Mouse (Mus musculus): ENCODE results near the gene Rsrc1. TPM values are rescaled to one million over a fixed set of nuclear protein-coding genes. Genes with fewer than 3 reads are reported as not detected.

Rsrc1 gene
- total RNA-seq (2014; rRNA removed; ENCODE audit: low replicate concordance) (13.1 and 13.3 TPM in 2 replicates), polyA plus RNA-seq (2015; fragmentation: Nextera tagmentation; extraction: Ambion mirVana) (13.2 and 15.0 TPM in 2 replicates)

DNA sequence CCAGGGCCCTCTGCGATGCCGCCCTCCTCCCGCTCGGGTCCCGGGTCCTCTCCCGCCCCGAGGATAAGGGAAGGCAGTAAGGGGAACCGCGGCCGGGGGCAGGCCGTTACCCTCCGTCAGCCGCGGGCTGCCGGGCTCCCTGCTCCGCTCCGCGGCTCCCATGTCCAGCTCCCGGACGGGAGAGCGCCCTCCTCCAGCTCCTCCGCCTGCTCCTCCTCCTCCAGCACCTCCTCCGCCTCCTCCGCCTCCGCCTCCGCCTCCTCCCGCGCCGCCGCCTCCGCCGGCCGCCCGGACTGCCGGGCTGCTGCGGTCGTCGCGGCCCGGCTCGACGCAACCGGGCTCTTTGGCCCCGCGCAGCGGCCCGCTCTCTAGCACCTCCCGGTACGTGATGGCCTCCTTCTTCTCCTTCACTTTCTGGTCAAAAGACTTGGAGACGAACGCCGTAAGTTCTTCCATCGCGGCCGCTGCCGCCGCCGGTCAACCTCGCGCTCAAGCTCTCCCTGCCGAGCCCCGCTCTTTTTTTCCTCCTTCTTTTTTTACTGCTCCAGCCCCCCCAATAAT is at the start of gene Rsrc1:
TSS of gene Rsrc1 (plus strand) at position 290 of the 561 bp plus-strand sequence.
- TF ChIP-seq EP300 (IDR thresholded peaks at IDR 0.05; ENCODE audit: low read depth), result no peak
- TF ChIP-seq CTCF (IDR thresholded peaks at IDR 0.05; ENCODE audit: low read depth), result no peak
- H3K9me3 ChIP-seq (replicated peaks; ENCODE audit: control insufficient read depth, low read length), result no peaks in the 10 kb centered on the region
- under 1% methylated on average over 48 of the region's 62 CpGs for WGBS
- peak within 1 kb of the TSS; percentile 54 for H3K4me3 ChIP-seq (ENCODE audit: low read depth, low read length)
- H3K4me2 ChIP-seq (ENCODE audit: low read depth, low read length), result peak within 1 kb of the TSS; percentile 76
- H3K36me3 ChIP-seq (replicated peaks; ENCODE audit: control insufficient read depth, insufficient read depth, low read length), result no peaks in the 10 kb centered on the region
- H3K27ac ChIP-seq (ENCODE audit: low read depth), result no peak within 1 kb of the TSS
- peak within 1 kb of the TSS; percentile 22; the same call in 1 of the 2 replicates for H3K9ac ChIP-seq (replicated peaks; ENCODE audit: low read depth, low read length)
- peaks cover 85% of the 10 kb centered on the region for H3K27me3 ChIP-seq (ENCODE audit: control insufficient read depth, insufficient read depth, low read length)
- peaks cover 17% of the 10 kb centered on the region for H3K4me1 ChIP-seq (ENCODE audit: control insufficient read depth, insufficient read depth)
- ATAC-seq (ENCODE audit: insufficient read depth, low read depth) (peak; percentile 37; the same call in 1 of the 2 replicates), DNase-seq (ENCODE audit: low spot score) (no peak)

DNA sequence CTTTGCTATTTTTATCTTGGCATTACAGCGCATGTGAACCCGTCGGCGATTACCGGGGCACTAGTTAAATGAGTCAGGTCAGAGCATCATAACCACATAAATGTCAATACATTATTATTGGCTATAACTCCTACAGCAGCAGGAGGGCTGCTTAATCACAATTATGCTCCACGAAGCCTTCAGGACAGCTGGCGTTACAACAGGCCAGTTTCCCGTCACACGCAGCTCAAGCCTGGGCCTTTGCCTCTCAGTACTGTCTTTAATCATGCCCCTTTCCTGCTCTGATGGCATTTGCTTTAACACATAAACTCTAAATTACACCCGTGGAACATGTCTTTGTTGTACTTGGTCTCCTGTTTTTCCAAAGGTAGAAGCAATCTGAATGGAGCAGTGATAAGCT is 41.5 kb upstream of the Rsrc1 start:
- H3K27ac ChIP-seq (ENCODE audit: low read depth), result no peak overlapping the region
- ATAC-seq (ENCODE audit: insufficient read depth, low read depth), result no peak
- H3K4me1 ChIP-seq (ENCODE audit: control insufficient read depth, insufficient read depth), result no peaks in the 10 kb centered on the region
- H3K4me2 ChIP-seq (ENCODE audit: low read depth, low read length), result no peak overlapping the region
- no peaks in the 10 kb centered on the region for H3K9me3 ChIP-seq (replicated peaks; ENCODE audit: control insufficient read depth, low read length)
- H3K27me3 ChIP-seq (ENCODE audit: control insufficient read depth, insufficient read depth, low read length), result no peaks in the 10 kb centered on the region
- H3K4me3 ChIP-seq (ENCODE audit: low read depth, low read length), result no peak overlapping the region
- no peak overlapping the region for H3K9ac ChIP-seq (replicated peaks; ENCODE audit: low read depth, low read length)
- no peaks in the 10 kb centered on the region for H3K36me3 ChIP-seq (replicated peaks; ENCODE audit: control insufficient read depth, insufficient read depth, low read length)
- no peak for DNase-seq (ENCODE audit: low spot score)
- TF ChIP-seq EP300 (IDR thresholded peaks at IDR 0.05; ENCODE audit: low read depth), result no peak
- no peak for TF ChIP-seq CTCF (IDR thresholded peaks at IDR 0.05; ENCODE audit: low read depth)
- 70% methylated on average over 10 of the region's 10 CpGs for WGBS

GRCm38 (mm10) chr3:66955126-66955525 is 26.1 kb upstream of the Rsrc1 start:
- TF ChIP-seq CTCF (IDR thresholded peaks at IDR 0.05; ENCODE audit: low read depth) (peak; percentile 11; the same call in 1 of the 2 replicates), EP300 (IDR thresholded peaks at IDR 0.05; ENCODE audit: low read depth) (no peak)
- H3K4me2 ChIP-seq (ENCODE audit: low read depth, low read length), result no peak overlapping the region
- DNase-seq (ENCODE audit: low spot score) (no peak), ATAC-seq (ENCODE audit: insufficient read depth, low read depth) (no peak)
- no peaks in the 10 kb centered on the region for H3K27me3 ChIP-seq (ENCODE audit: control insufficient read depth, insufficient read depth, low read length)
- no peak overlapping the region for H3K27ac ChIP-seq (ENCODE audit: low read depth)
- H3K4me3 ChIP-seq (ENCODE audit: low read depth, low read length), result no peak overlapping the region
- H3K9ac ChIP-seq (replicated peaks; ENCODE audit: low read depth, low read length), result no peak overlapping the region
- no peaks in the 10 kb centered on the region for H3K36me3 ChIP-seq (replicated peaks; ENCODE audit: control insufficient read depth, insufficient read depth, low read length)
- 59% methylated on average over 2 of the region's 2 CpGs for WGBS
- no peaks in the 10 kb centered on the region for H3K4me1 ChIP-seq (ENCODE audit: control insufficient read depth, insufficient read depth)
- H3K9me3 ChIP-seq (replicated peaks; ENCODE audit: control insufficient read depth, low read length), result no peaks in the 10 kb centered on the region

DNA sequence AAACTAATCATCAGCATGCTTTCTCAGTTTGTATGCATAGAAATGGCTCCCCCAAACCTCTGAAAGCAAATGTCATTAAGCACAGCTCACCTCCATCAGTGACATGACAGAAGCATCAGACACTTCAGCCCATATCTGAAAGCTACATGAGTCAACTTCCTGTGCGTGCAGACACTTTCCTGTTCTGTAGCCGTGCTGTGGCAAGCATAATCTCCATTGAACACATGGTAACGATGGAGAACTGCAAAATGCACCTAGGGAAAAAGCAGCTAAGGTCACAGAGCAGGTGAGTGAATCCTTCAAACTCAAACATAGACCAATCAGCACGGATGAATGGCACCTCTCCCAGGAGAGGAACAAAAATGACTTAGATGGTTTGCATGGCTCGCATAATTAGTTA is 21.2 kb upstream of the Rsrc1 start:
- Histone ChIP-seq H3K4me2 (ENCODE audit: low read depth, low read length) (no peak overlapping the region), H3K4me1 (ENCODE audit: control insufficient read depth, insufficient read depth) (no peaks in the 10 kb centered on the region), H3K4me3 (ENCODE audit: low read depth, low read length) (no peak overlapping the region), H3K9me3 (replicated peaks; ENCODE audit: control insufficient read depth, low read length) (no peaks in the 10 kb centered on the region), H3K9ac (replicated peaks; ENCODE audit: low read depth, low read length) (no peak overlapping the region), H3K36me3 (replicated peaks; ENCODE audit: control insufficient read depth, insufficient read depth, low read length) (no peaks in the 10 kb centered on the region), H3K27ac (ENCODE audit: low read depth) (no peak overlapping the region), H3K27me3 (ENCODE audit: control insufficient read depth, insufficient read depth, low read length) (no peaks in the 10 kb centered on the region)
- DNase-seq (ENCODE audit: low spot score), result no peak
- ATAC-seq (ENCODE audit: insufficient read depth, low read depth), result no peak
- WGBS, result 47% methylated on average over 5 of the region's 5 CpGs
- TF ChIP-seq EP300 (IDR thresholded peaks at IDR 0.05; ENCODE audit: low read depth), result no peak
- TF ChIP-seq CTCF (IDR thresholded peaks at IDR 0.05; ENCODE audit: low read depth), result no peak

DNA sequence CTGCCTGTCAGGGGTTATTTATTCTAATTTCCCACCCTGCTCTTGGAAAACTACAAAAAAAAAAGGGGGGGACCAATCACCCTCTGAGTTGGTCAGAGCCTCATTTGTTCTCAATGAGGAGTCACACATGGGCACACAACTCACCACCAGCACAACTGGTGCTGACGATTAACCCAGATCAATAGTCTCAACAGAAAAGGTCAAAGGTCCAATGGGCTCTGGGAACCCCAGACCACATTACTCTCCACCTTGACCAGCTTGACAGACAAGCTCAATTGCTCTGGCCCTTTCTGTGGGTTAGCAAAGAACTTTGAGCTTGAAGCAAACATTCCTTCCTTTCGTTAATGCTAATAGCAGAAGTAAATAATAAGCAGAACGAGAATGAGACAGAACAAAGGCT is 16.3 kb upstream of the Rsrc1 start:
- peaks cover 28% of the 10 kb centered on the region for H3K27me3 ChIP-seq (ENCODE audit: control insufficient read depth, insufficient read depth, low read length)
- no peak overlapping the region for H3K9ac ChIP-seq (replicated peaks; ENCODE audit: low read depth, low read length)
- no peak for ATAC-seq (ENCODE audit: insufficient read depth, low read depth)
- WGBS, result 60% methylated on average over 3 of the region's 3 CpGs
- H3K4me2 ChIP-seq (ENCODE audit: low read depth, low read length), result no peak overlapping the region
- TF ChIP-seq EP300 (IDR thresholded peaks at IDR 0.05; ENCODE audit: low read depth) (no peak), CTCF (IDR thresholded peaks at IDR 0.05; ENCODE audit: low read depth) (no peak)
- H3K9me3 ChIP-seq (replicated peaks; ENCODE audit: control insufficient read depth, low read length), result no peaks in the 10 kb centered on the region
- DNase-seq (ENCODE audit: low spot score), result no peak
- no peaks in the 10 kb centered on the region for H3K36me3 ChIP-seq (replicated peaks; ENCODE audit: control insufficient read depth, insufficient read depth, low read length)
- no peak overlapping the region for H3K27ac ChIP-seq (ENCODE audit: low read depth)
- H3K4me3 ChIP-seq (ENCODE audit: low read depth, low read length), result no peak overlapping the region
- no peaks in the 10 kb centered on the region for H3K4me1 ChIP-seq (ENCODE audit: control insufficient read depth, insufficient read depth)

- Histone ChIP-seq H3K27ac (ENCODE audit: low read depth) (no peak overlapping the region), H3K9me3 (replicated peaks; ENCODE audit: control insufficient read depth, low read length) (no peaks in the 10 kb centered on the region), H3K27me3 (ENCODE audit: control insufficient read depth, insufficient read depth, low read length) (peaks cover 54% of the 10 kb centered on the region), H3K9ac (replicated peaks; ENCODE audit: low read depth, low read length) (no peak overlapping the region), H3K4me2 (ENCODE audit: low read depth, low read length) (no peak overlapping the region), H3K36me3 (replicated peaks; ENCODE audit: control insufficient read depth, insufficient read depth, low read length) (no peaks in the 10 kb centered on the region), H3K4me3 (ENCODE audit: low read depth, low read length) (no peak overlapping the region), H3K4me1 (ENCODE audit: control insufficient read depth, insufficient read depth) (no peaks in the 10 kb centered on the region)
- DNase-seq (ENCODE audit: low spot score) (no peak), ATAC-seq (ENCODE audit: insufficient read depth, low read depth) (no peak)
- TF ChIP-seq EP300 (IDR thresholded peaks at IDR 0.05; ENCODE audit: low read depth) (no peak), CTCF (IDR thresholded peaks at IDR 0.05; ENCODE audit: low read depth) (no peak)
- 66% methylated on average over 4 of the region's 4 CpGs for WGBS
Observed at GRCm38 (mm10) chr3:66967508-66967907, 13.7 kb upstream of the Rsrc1 start.

Measured in heart, postnatal 0 days (tissue).